Mouse (Mus musculus): Measurements from ENCODE around the gene Tomm40.

- TF ChIP-seq CTCF (IDR thresholded peaks at IDR 0.05; ENCODE audit: control insufficient read depth, insufficient read depth, insufficient read length): no peak
- TF ChIP-seq MAX (IDR thresholded peaks at IDR 0.05): no peak
- no peak for TF ChIP-seq CEBPB (IDR thresholded peaks at IDR 0.05; ENCODE audit: low read depth)
Measured at GRCm38 (mm10) chr7:19748219-19749195, 33.3 kb upstream of the Tomm40 start.

Measured in C2C12 (cell line).